1 mouse cellular context compared by ENCODE assay signal in the genomic region with DNA sequence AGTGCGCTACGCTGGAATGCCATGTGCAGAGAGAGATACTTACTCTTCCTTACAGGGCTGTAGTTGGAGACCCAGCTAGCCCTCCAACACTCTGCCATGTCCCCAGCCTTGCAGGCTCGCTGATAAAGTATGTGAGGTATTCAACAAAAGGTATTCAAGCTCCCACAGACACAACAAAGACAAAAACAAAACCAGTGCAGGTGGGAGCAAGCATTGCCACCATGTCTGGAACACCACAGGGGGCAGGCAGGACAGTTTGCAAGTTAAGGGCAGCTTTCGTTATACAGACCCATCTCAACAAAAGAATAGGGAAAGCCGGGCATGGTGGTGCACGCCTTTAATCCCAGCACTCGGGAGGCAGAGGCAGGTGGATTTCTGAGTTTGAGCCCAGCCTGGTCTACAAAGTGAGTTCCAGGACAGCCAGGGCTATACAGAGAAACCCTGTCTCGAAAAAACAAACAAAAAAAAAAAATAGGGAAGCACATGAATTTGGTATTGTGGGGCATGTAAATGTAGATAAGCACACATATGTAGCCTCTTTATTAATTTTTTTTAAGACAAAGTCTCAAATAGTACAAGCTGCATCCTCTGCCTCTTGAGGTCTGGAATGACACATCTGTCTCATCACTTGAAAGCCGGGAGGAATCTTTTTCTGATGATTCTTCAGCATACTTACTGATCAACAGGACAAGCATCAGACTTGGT.
TF ChIP-seq lines count a peak whose summit lies in the region.

No protein-coding gene starts in this region.

TF ChIP-seq in ES-E14, 5 proteins besides CTCF, POLR2A, EP300 and RAD21:
- TF ChIP-seq ZC3H11A (IDR thresholded peaks at IDR 0.05; ENCODE audit: borderline replicate concordance, low read depth, low read length) = no peak
- no peak for TF ChIP-seq HCFC1 (IDR thresholded peaks at IDR 0.05; ENCODE audit: borderline replicate concordance, insufficient read depth, low read length)
TF ChIP-seq in ES-E14: peak in this region for 0.
